7 mouse cellular contexts compared by ENCODE assay signal in the genomic region with DNA sequence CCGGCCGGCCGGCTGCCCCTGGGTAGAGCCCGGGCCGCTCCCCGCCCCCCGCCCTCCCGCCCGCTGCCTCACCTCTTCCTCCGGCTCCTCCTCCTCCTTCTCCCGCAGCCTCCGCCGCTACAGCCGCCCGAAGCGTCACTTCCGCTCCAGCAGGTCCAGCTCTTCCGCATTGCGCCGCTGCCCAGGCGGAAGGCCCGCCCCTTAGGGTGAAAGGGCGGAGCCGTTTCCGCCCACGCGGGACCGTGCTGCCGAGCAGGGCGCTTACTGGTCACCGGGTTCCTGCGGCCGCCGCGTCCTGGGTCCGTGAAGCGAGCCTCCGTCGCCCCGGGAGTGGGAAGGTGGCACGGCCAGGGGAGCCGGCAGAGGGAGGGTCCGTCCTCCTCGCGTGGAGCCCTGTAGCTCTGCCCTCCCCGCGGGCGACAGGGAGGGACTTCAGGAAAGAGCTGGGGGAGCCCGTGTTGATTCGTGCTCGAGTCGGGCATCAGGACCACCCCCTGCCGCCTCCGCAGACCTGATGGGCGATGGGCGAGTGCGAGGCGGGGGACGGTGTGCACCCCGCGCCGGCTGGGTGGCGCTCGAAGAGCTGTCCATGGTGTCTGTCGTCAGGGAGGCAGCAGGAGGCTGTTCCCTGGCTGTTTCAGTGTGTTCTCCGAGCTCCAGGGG. TPM values are rescaled to one million over a fixed set of nuclear protein-coding genes. Genes with fewer than 3 reads are reported as not detected.
A peak's percentile ranks its signal among the peaks of the same experiment; 100 is the strongest.
DNase-seq lines count a peak whose midpoint lies in the region; ATAC-seq lines count a peak whose summit lies in the region.

Synj1 (minus strand) TSS at position 288 of the 663 bp plus-strand sequence.

- H3K9me3 ChIP-seq in embryonic facial prominence, embryonic 11.5 days (replicated peaks; ENCODE audit: control insufficient read depth, low read length) = no peaks in the 10 kb centered on the region
- no peaks in the 10 kb centered on the region for H3K9me3 ChIP-seq in limb, embryonic 11.5 days (ENCODE audit: control insufficient read depth, low read length)
- no peaks in the 10 kb centered on the region for H3K9me3 ChIP-seq in midbrain, embryonic 14.5 days (ENCODE audit: control insufficient read depth, low read length)

- WGBS in embryonic facial prominence, embryonic 11.5 days = under 1% methylated on average over 57 of the region's 66 CpGs
- under 1% methylated on average over 66 of the region's 66 CpGs for WGBS in limb, embryonic 11.5 days
- under 1% methylated on average over 64 of the region's 66 CpGs for WGBS in midbrain, embryonic 14.5 days

- no peaks in the 10 kb centered on the region for H3K36me3 ChIP-seq in embryonic facial prominence, embryonic 11.5 days (replicated peaks; ENCODE audit: control insufficient read depth, insufficient read depth, low read depth, low read length)
- peaks cover 11% of the 10 kb centered on the region; the same call in 1 of the 2 replicates for H3K36me3 ChIP-seq in limb, embryonic 11.5 days (ENCODE audit: control insufficient read depth, insufficient read depth, low read length)
- H3K36me3 ChIP-seq in midbrain, embryonic 14.5 days (ENCODE audit: control insufficient read depth, insufficient read depth, low read length) = peaks cover 36% of the 10 kb centered on the region

- DNase-seq in adrenal gland, postnatal 14 days = peak; percentile 95
- DNase-seq in embryonic facial prominence, embryonic 11.5 days (ENCODE audit: low spot score) = peak; percentile 92
- peak; percentile 99 for DNase-seq in heart, adult 11 months
- peak; percentile 90 for DNase-seq in kidney, adult 18-20 months
- DNase-seq in limb, embryonic 11.5 days (ENCODE audit: low spot score) = peak; percentile 91
- DNase-seq in midbrain, embryonic 14.5 days = peak; percentile 96
- DNase-seq in spleen, adult 18-20 months = peak; percentile 87 to 89

- H3K4me3 ChIP-seq in embryonic facial prominence, embryonic 11.5 days (ENCODE audit: low read depth, low read length) = peak within 1 kb of the TSS; percentile 86
- H3K4me3 ChIP-seq in limb, embryonic 11.5 days (ENCODE audit: low read depth, low read length) = peak within 1 kb of the TSS; percentile 91
- peak within 1 kb of the TSS; percentile 90 for H3K4me3 ChIP-seq in midbrain, embryonic 14.5 days (replicated peaks; ENCODE audit: low read depth, low read length)

- H3K27me3 ChIP-seq in embryonic facial prominence, embryonic 11.5 days (ENCODE audit: control insufficient read depth, insufficient read depth, low read length) = no peaks in the 10 kb centered on the region
- H3K27me3 ChIP-seq in limb, embryonic 11.5 days (ENCODE audit: control insufficient read depth, insufficient read depth, low read length) = no peaks in the 10 kb centered on the region
- H3K27me3 ChIP-seq in midbrain, embryonic 14.5 days (ENCODE audit: control insufficient read depth, insufficient read depth, low read length) = no peaks in the 10 kb centered on the region

- peak within 1 kb of the TSS; percentile 75 for H3K27ac ChIP-seq in embryonic facial prominence, embryonic 11.5 days (replicated peaks; ENCODE audit: low read depth, low read length)
- 0 out of 2 replicates have a peak within 1 kb of the TSS, but pooled peaks have one; percentile 47 for H3K27ac ChIP-seq in limb, embryonic 11.5 days (replicated peaks; ENCODE audit: low read depth, low read length)
- peak within 1 kb of the TSS; percentile 93 for H3K27ac ChIP-seq in midbrain, embryonic 14.5 days (replicated peaks; ENCODE audit: low read depth, low read length)

- H3K9ac ChIP-seq in embryonic facial prominence, embryonic 11.5 days (replicated peaks; ENCODE audit: low read length) = peak within 1 kb of the TSS; percentile 75
- H3K9ac ChIP-seq in limb, embryonic 11.5 days (ENCODE audit: low read length) = peak within 1 kb of the TSS; percentile 68
- H3K9ac ChIP-seq in midbrain, embryonic 14.5 days (replicated peaks; ENCODE audit: low read length) = peak within 1 kb of the TSS; percentile 81

- H3K4me1 ChIP-seq in embryonic facial prominence, embryonic 11.5 days (ENCODE audit: control insufficient read depth, insufficient read depth, low read length) = no peaks in the 10 kb centered on the region
- 0 out of 2 replicates have a peak, but pooled peaks cover 5% of the 10 kb centered on the region for H3K4me1 ChIP-seq in limb, embryonic 11.5 days (ENCODE audit: control insufficient read depth, insufficient read depth, low read length)
- 0 out of 2 replicates have a peak, but pooled peaks cover 14% of the 10 kb centered on the region for H3K4me1 ChIP-seq in midbrain, embryonic 14.5 days (ENCODE audit: control insufficient read depth, insufficient read depth, low read length)

- ATAC-seq in embryonic facial prominence, embryonic 11.5 days (replicated peaks; ENCODE audit: insufficient number of reproducible peaks, low FRiP score, low TSS enrichment, low read depth) = peak; percentile 95
- peak; percentile 95 for ATAC-seq in limb, embryonic 11.5 days (ENCODE audit: insufficient number of reproducible peaks, low FRiP score, low TSS enrichment, low read depth)
- peak; percentile 96 for ATAC-seq in midbrain, embryonic 14.5 days (ENCODE audit: low FRiP score, low TSS enrichment)

- H3K4me2 ChIP-seq in embryonic facial prominence, embryonic 11.5 days (ENCODE audit: low read depth, low read length) = peak within 1 kb of the TSS; percentile 86
- peak within 1 kb of the TSS; percentile 90 for H3K4me2 ChIP-seq in limb, embryonic 11.5 days (ENCODE audit: low read depth, severe bottlenecking)
- peak within 1 kb of the TSS; percentile 74 for H3K4me2 ChIP-seq in midbrain, embryonic 14.5 days (ENCODE audit: low read length)

RNA-seq across cellular contexts. Expression of gene Synj1, which starts in this region (rescaled TPM):
- 36.9 and 42.8 TPM in 2 replicates for total RNA-seq in adrenal gland, postnatal 14 days (2021)
- polyA plus RNA-seq in embryonic facial prominence, embryonic 11.5 days (2014; fragmentation: Nextera tagmentation; extraction: Ambion mirVana) = 12.1 and 12.7 TPM in 2 replicates
- 10.8 and 14.2 TPM in 2 replicates for polyA plus RNA-seq in limb, embryonic 11.5 days (2014; fragmentation: Nextera tagmentation; extraction: Ambion mirVana)
- polyA plus RNA-seq in midbrain, embryonic 14.5 days (2014; fragmentation: Nextera tagmentation; extraction: Ambion mirVana) = 68.6 and 71.9 TPM in 2 replicates

Comparison
In these comparisons a context has a peak if more than half of its experiments do, and no peak if none do; other contexts are left out.
1. Peak in every context shown above with its lines: DNase-seq, ATAC-seq, H3K4me3 ChIP-seq and H3K27ac ChIP-seq.